Comparison of ENCODE assay signal across 32 mouse cellular contexts in the genomic region with DNA sequence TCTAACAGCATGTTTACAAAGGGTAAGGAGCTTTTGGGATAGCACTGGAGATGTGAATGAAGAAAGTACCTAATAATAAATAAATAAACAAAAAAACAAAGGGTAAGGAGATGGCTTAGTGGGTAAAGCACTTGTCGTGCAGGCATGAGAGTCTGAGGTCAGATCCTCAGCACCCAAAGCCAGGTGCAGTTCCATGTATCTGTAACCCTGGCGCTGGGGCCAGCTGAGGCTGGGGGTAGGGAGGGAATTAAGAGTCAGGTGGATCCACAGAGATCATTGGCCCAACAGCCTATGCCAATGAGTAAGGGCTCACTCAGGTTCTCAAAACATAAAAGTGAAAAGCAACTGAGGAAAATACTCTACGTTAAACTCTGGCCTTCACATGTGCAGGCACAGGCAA.
"Had no signal": no experiment of that assay in that cellular context is flagged by ENCODE, and none has a peak within 500 bp of the region (broad histone marks: within the 10 kb centered on the region; RNA-seq: fewer than 3 reads in every experiment).

No protein-coding gene starts in this region.

- H3K27me3 ChIP-seq: limb, embryonic 12.5 days; limb, embryonic 13.5 days; limb, embryonic 15.5 days; liver, embryonic 12.5 days; liver, embryonic 13.5 days; liver, embryonic 15.5 days; lung, embryonic 15.5 days; megakaryocyte, embryonic 14.5 days; midbrain, embryonic 12.5 days; midbrain, embryonic 13.5 days; midbrain, embryonic 15.5 days; neural tube, embryonic 12.5 days had no signal

- DNase-seq: left cerebral cortex, postnatal 4 days; liver; liver, embryonic 13.5 days; liver, postnatal 0 days; lung, adult 18-20 months; lung, adult 2 months; lung, embryonic 14.5 days; lung, postnatal 10 days; lung, postnatal 14 days; lung, postnatal 36 days; lung, postnatal 4 days; midbrain, embryonic 14.5 days had no signal

- H3K4me2 ChIP-seq: limb, embryonic 12.5 days; limb, embryonic 13.5 days; limb, embryonic 15.5 days; liver, embryonic 11.5 days; liver, embryonic 12.5 days; liver, embryonic 13.5 days; liver, embryonic 15.5 days; lung, embryonic 14.5 days; lung, embryonic 15.5 days; midbrain, embryonic 12.5 days; midbrain, embryonic 13.5 days; midbrain, embryonic 15.5 days; neural tube, embryonic 12.5 days had no signal

- H3K9me3 ChIP-seq: limb, embryonic 10.5 days; limb, embryonic 12.5 days; limb, embryonic 13.5 days; limb, embryonic 15.5 days; liver, embryonic 12.5 days; liver, embryonic 13.5 days; liver, embryonic 15.5 days; lung, embryonic 15.5 days; midbrain, embryonic 10.5 days; midbrain, embryonic 15.5 days; neural tube, embryonic 12.5 days had no signal

- H3K36me3 ChIP-seq: limb, embryonic 10.5 days; limb, embryonic 12.5 days; limb, embryonic 13.5 days; limb, embryonic 15.5 days; liver, embryonic 12.5 days; liver, embryonic 13.5 days; liver, embryonic 15.5 days; lung, embryonic 15.5 days; midbrain, embryonic 10.5 days; midbrain, embryonic 12.5 days; midbrain, embryonic 13.5 days; midbrain, embryonic 15.5 days; neural tube, embryonic 12.5 days had no signal

- H3K9ac ChIP-seq: limb, embryonic 12.5 days; limb, embryonic 13.5 days; limb, embryonic 15.5 days; liver, embryonic 12.5 days; liver, embryonic 13.5 days; liver, embryonic 14.5 days; liver, embryonic 15.5 days; liver, postnatal 0 days; lung, embryonic 14.5 days; lung, embryonic 15.5 days; midbrain, embryonic 12.5 days; midbrain, embryonic 13.5 days; midbrain, embryonic 15.5 days; neural tube, embryonic 12.5 days had no signal

- ATAC-seq: liver, embryonic 12.5 days; liver, postnatal 0 days; lung, postnatal 0 days; midbrain, embryonic 13.5 days; midbrain, embryonic 15.5 days; midbrain, embryonic 16.5 days had no signal

- H3K4me1 ChIP-seq: limb, embryonic 10.5 days; limb, embryonic 12.5 days; limb, embryonic 13.5 days; limb, embryonic 15.5 days; liver, embryonic 12.5 days; liver, embryonic 13.5 days; liver, embryonic 15.5 days; lung, embryonic 15.5 days; megakaryocyte, embryonic 14.5 days; midbrain, embryonic 10.5 days; midbrain, embryonic 12.5 days; midbrain, embryonic 13.5 days; midbrain, embryonic 15.5 days; neural tube, embryonic 12.5 days had no signal

- H3K27ac ChIP-seq: left cerebral cortex, adult 2 months; limb, embryonic 10.5 days; limb, embryonic 12.5 days; limb, embryonic 13.5 days; limb, embryonic 15.5 days; liver, embryonic 12.5 days; liver, embryonic 13.5 days; liver, embryonic 14.5 days; liver, embryonic 15.5 days; lung, embryonic 15.5 days; macrophage; midbrain, embryonic 10.5 days; midbrain, embryonic 12.5 days; midbrain, embryonic 13.5 days; midbrain, embryonic 15.5 days; neural tube, embryonic 12.5 days had no signal

- H3K4me3 ChIP-seq: left cerebral cortex, adult 2 months; limb, embryonic 10.5 days; limb, embryonic 12.5 days; limb, embryonic 13.5 days; limb, embryonic 15.5 days; liver, embryonic 12.5 days; liver, embryonic 13.5 days; liver, embryonic 15.5 days; lung, embryonic 15.5 days; megakaryocyte, embryonic 14.5 days; midbrain, embryonic 10.5 days; midbrain, embryonic 12.5 days; midbrain, embryonic 13.5 days; midbrain, embryonic 15.5 days; myocyte; neural tube, embryonic 12.5 days had no signal
